Mouse (Mus musculus): Measurements from ENCODE around the gene Dner. TPM values are rescaled to one million over a fixed set of nuclear protein-coding genes. Genes with fewer than 3 reads are reported as not detected.

Dner gene
- polyA plus RNA-seq, 1 experiment from 2014 or later: 301 TPM

DNA sequence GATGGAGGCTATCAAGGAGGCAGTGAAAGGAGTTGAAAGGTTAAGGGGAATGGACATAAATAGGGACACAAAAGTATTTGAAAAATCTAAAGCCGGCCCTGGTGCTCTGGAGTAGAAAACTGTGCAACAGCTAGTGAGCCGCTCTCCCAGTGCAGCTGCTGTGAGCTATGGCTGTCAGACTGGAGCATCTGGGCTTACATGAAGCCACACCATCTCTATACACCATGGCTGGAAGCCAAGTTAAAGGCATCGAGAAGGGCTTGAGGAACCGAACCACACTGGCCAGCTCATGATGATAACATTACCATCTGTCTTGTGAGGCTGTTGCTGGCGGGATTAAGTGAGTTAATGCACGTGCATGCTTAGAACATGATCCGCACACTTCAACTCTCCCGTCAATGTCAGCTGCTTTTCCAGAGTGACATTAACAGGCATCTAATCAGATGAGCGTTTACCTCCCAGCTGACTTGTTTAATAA lies 278.2 kb downstream of the Dner start:
- Histone ChIP-seq H3K4me3 (ENCODE audit: low read depth, low read length) (no peak overlapping the region), H3K4me2 (ENCODE audit: low read length) (no peak overlapping the region), H3K27ac (ENCODE audit: low read length) (no peak overlapping the region), H3K9me3 (replicated peaks; ENCODE audit: control insufficient read depth, low read length, poor library complexity, severe bottlenecking) (no peaks in the 10 kb centered on the region; the same call in 1 of the 2 replicates), H3K27me3 (ENCODE audit: control insufficient read depth, insufficient read depth, low read depth, low read length) (no peaks in the 10 kb centered on the region), H3K36me3 (ENCODE audit: control insufficient read depth, insufficient read depth, low read length) (peaks cover 8% of the 10 kb centered on the region; the same call in 1 of the 2 replicates), H3K4me1 (ENCODE audit: control insufficient read depth, insufficient read depth, low read length) (peaks cover 5% of the 10 kb centered on the region; the same call in 1 of the 2 replicates), H3K9ac (ENCODE audit: low read depth, low read length) (no peak overlapping the region)
- WGBS: 45% methylated on average over 9 of the region's 9 CpGs
- ATAC-seq: 0 out of 2 replicates have a peak, but pooled peaks have one; percentile 33

GRCm38 (mm10) chr1:84417276-84417675 lies 278.7 kb downstream of the Dner start:
- Histone ChIP-seq H3K9me3 (replicated peaks; ENCODE audit: control insufficient read depth, low read length, poor library complexity, severe bottlenecking) (no peaks in the 10 kb centered on the region; the same call in 1 of the 2 replicates), H3K27me3 (ENCODE audit: control insufficient read depth, insufficient read depth, low read depth, low read length) (no peaks in the 10 kb centered on the region), H3K4me3 (ENCODE audit: low read depth, low read length) (no peak overlapping the region), H3K36me3 (ENCODE audit: control insufficient read depth, insufficient read depth, low read length) (peaks cover 8% of the 10 kb centered on the region; the same call in 1 of the 2 replicates), H3K4me1 (ENCODE audit: control insufficient read depth, insufficient read depth, low read length) (peaks cover 5% of the 10 kb centered on the region; the same call in 1 of the 2 replicates), H3K9ac (ENCODE audit: low read depth, low read length) (no peak overlapping the region), H3K4me2 (ENCODE audit: low read length) (no peak overlapping the region), H3K27ac (ENCODE audit: low read length) (no peak overlapping the region)
- no peak for ATAC-seq
- 27% methylated on average over 6 of the region's 6 CpGs for WGBS

GRCm38 (mm10) chr1:84414464-84414863 lies 281.6 kb downstream of the Dner start:
- Histone ChIP-seq H3K9ac (ENCODE audit: low read depth, low read length) (no peak overlapping the region), H3K4me3 (ENCODE audit: low read depth, low read length) (no peak overlapping the region), H3K36me3 (ENCODE audit: control insufficient read depth, insufficient read depth, low read length) (peaks cover 8% of the 10 kb centered on the region; the same call in 1 of the 2 replicates), H3K9me3 (replicated peaks; ENCODE audit: control insufficient read depth, low read length, poor library complexity, severe bottlenecking) (no peaks in the 10 kb centered on the region; the same call in 1 of the 2 replicates), H3K4me1 (ENCODE audit: control insufficient read depth, insufficient read depth, low read length) (peaks cover 5% of the 10 kb centered on the region; the same call in 1 of the 2 replicates), H3K27me3 (ENCODE audit: control insufficient read depth, insufficient read depth, low read depth, low read length) (no peaks in the 10 kb centered on the region), H3K4me2 (ENCODE audit: low read length) (no peak overlapping the region), H3K27ac (ENCODE audit: low read length) (no peak overlapping the region)
- 94% methylated on average over 3 of the region's 3 CpGs for WGBS
- no peak for ATAC-seq

- peaks cover 11% of the 10 kb centered on the region; the same call in 1 of the 2 replicates for H3K36me3 ChIP-seq (ENCODE audit: control insufficient read depth, insufficient read depth, low read length)
- no peak for ATAC-seq
- WGBS: 85% methylated on average over 2 of the region's 2 CpGs
- H3K9ac ChIP-seq (ENCODE audit: low read depth, low read length): no peak overlapping the region
- no peaks in the 10 kb centered on the region for H3K27me3 ChIP-seq (ENCODE audit: control insufficient read depth, insufficient read depth, low read depth, low read length)
- no peak overlapping the region for H3K4me2 ChIP-seq (ENCODE audit: low read length)
- no peak overlapping the region for H3K4me3 ChIP-seq (ENCODE audit: low read depth, low read length)
- no peaks in the 10 kb centered on the region; the same call in 1 of the 2 replicates for H3K9me3 ChIP-seq (replicated peaks; ENCODE audit: control insufficient read depth, low read length, poor library complexity, severe bottlenecking)
- no peak overlapping the region for H3K27ac ChIP-seq (ENCODE audit: low read length)
- no peaks in the 10 kb centered on the region for H3K4me1 ChIP-seq (ENCODE audit: control insufficient read depth, insufficient read depth, low read length)
These were observed 286.5 kb downstream of the Dner start for GRCm38 (mm10) chr1:84409514-84409913.

DNA sequence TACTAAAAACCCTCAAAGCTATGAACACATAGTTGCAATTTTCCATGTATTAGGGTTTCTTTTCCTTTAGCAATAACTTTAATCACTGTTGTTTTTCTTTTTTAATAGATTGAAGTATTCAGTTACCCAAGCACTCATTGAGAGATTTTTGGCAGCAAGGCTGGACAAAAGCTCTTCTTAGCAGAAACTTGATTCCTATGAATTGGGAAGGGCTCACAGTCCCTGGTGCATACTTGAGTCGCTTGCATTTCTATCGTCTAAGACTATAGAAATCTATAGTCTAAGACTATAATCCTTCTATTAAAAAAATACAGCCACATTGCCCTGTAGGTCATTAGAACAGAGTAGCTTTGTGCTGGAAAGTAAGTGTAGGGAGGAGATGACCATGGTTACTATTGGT lies 287.1 kb downstream of the Dner start:
- Histone ChIP-seq H3K4me1 (ENCODE audit: control insufficient read depth, insufficient read depth, low read length) (no peaks in the 10 kb centered on the region), H3K27ac (ENCODE audit: low read length) (no peak overlapping the region), H3K9ac (ENCODE audit: low read depth, low read length) (no peak overlapping the region), H3K9me3 (replicated peaks; ENCODE audit: control insufficient read depth, low read length, poor library complexity, severe bottlenecking) (no peaks in the 10 kb centered on the region; the same call in 1 of the 2 replicates), H3K4me2 (ENCODE audit: low read length) (no peak overlapping the region), H3K27me3 (ENCODE audit: control insufficient read depth, insufficient read depth, low read depth, low read length) (no peaks in the 10 kb centered on the region), H3K36me3 (ENCODE audit: control insufficient read depth, insufficient read depth, low read length) (peaks cover 11% of the 10 kb centered on the region; the same call in 1 of the 2 replicates), H3K4me3 (ENCODE audit: low read depth, low read length) (no peak overlapping the region)
- 68% methylated on average over 2 of the region's 2 CpGs for WGBS
- ATAC-seq: no peak

DNA sequence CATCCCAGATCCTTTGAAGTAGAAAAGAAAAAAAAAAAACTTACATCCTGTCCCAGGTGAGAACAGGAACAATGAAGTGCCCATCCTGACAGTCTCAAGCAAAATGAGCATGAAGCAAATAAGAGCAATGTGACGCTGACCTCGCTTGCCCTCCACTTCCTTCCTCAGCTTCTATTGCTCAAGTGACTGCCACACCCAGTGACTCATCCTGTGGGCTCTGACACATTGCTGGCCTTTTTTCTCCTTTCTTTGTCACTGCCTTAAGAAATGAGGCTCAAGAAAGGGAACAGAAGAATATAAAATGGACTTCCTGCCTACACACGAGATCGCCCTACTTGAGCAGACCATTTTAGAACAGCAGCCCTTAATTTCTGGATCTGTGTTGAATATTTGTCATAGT lies 289.1 kb downstream of the Dner start:
- Histone ChIP-seq H3K27me3 (ENCODE audit: control insufficient read depth, insufficient read depth, low read depth, low read length) (no peaks in the 10 kb centered on the region), H3K27ac (ENCODE audit: low read length) (no peak overlapping the region), H3K9me3 (replicated peaks; ENCODE audit: control insufficient read depth, low read length, poor library complexity, severe bottlenecking) (no peaks in the 10 kb centered on the region), H3K9ac (ENCODE audit: low read depth, low read length) (no peak overlapping the region), H3K4me1 (ENCODE audit: control insufficient read depth, insufficient read depth, low read length) (no peaks in the 10 kb centered on the region), H3K4me2 (ENCODE audit: low read length) (no peak overlapping the region), H3K36me3 (ENCODE audit: control insufficient read depth, insufficient read depth, low read length) (0 out of 2 replicates have a peak, but pooled peaks cover 3% of the 10 kb centered on the region), H3K4me3 (ENCODE audit: low read depth, low read length) (no peak overlapping the region)
- 83% methylated on average over 4 of the region's 4 CpGs for WGBS
- no peak for ATAC-seq

GRCm38 (mm10) chr1:84405551-84406290 lies 290.3 kb downstream of the Dner start:
- Histone ChIP-seq H3K27ac (ENCODE audit: low read length) (no peak overlapping the region), H3K4me3 (ENCODE audit: low read depth, low read length) (no peak overlapping the region), H3K27me3 (ENCODE audit: control insufficient read depth, insufficient read depth, low read depth, low read length) (no peaks in the 10 kb centered on the region), H3K9ac (ENCODE audit: low read depth, low read length) (no peak overlapping the region), H3K4me2 (ENCODE audit: low read length) (no peak overlapping the region), H3K36me3 (ENCODE audit: control insufficient read depth, insufficient read depth, low read length) (0 out of 2 replicates have a peak, but pooled peaks cover 3% of the 10 kb centered on the region), H3K4me1 (ENCODE audit: control insufficient read depth, insufficient read depth, low read length) (no peaks in the 10 kb centered on the region), H3K9me3 (replicated peaks; ENCODE audit: control insufficient read depth, low read length, poor library complexity, severe bottlenecking) (no peaks in the 10 kb centered on the region)
- 80% methylated on average over 5 of the region's 5 CpGs for WGBS
- ATAC-seq: peak; percentile 33

DNA sequence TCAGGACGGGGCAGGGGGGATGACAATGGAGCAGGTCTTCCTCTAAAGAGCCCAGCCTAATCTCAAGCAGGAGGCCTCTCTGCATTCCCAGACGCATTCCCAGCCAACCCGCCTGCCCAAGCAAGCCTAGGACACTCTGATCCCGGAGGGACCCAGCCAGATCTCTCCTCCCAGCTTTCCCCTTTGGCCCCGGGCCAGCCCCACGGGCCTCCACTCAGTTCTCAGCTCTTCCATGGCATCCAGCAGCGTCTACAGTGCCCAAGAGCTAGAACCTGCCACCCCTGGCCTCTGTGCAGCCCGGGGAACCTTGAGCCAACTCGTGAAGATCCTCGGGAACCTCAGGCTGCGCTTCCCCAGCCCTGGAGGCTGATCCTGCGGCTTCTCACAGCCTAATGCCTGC lies 291.1 kb downstream of the Dner start:
- 0 out of 2 replicates have a peak, but pooled peaks cover 3% of the 10 kb centered on the region for H3K36me3 ChIP-seq (ENCODE audit: control insufficient read depth, insufficient read depth, low read length)
- no peak overlapping the region for H3K4me3 ChIP-seq (ENCODE audit: low read depth, low read length)
- WGBS: 47% methylated on average over 12 of the region's 12 CpGs
- H3K9ac ChIP-seq (ENCODE audit: low read depth, low read length): no peak overlapping the region
- ATAC-seq: 0 out of 2 replicates have a peak, but pooled peaks have one; percentile 12
- no peaks in the 10 kb centered on the region for H3K9me3 ChIP-seq (replicated peaks; ENCODE audit: control insufficient read depth, low read length, poor library complexity, severe bottlenecking)
- H3K27me3 ChIP-seq (ENCODE audit: control insufficient read depth, insufficient read depth, low read depth, low read length): no peaks in the 10 kb centered on the region
- H3K27ac ChIP-seq (ENCODE audit: low read length): 0 out of 2 replicates have a peak overlapping the region, but pooled peaks have one; percentile 17
- no peaks in the 10 kb centered on the region for H3K4me1 ChIP-seq (ENCODE audit: control insufficient read depth, insufficient read depth, low read length)
- no peak overlapping the region for H3K4me2 ChIP-seq (ENCODE audit: low read length)

- no peak overlapping the region for H3K9ac ChIP-seq (ENCODE audit: low read depth, low read length)
- ATAC-seq: no peak
- H3K4me2 ChIP-seq (ENCODE audit: low read length): no peak overlapping the region
- WGBS: 56% methylated on average over 1 of the region's 1 CpGs
- H3K9me3 ChIP-seq (replicated peaks; ENCODE audit: control insufficient read depth, low read length, poor library complexity, severe bottlenecking): no peaks in the 10 kb centered on the region
- 0 out of 2 replicates have a peak, but pooled peaks cover 3% of the 10 kb centered on the region for H3K36me3 ChIP-seq (ENCODE audit: control insufficient read depth, insufficient read depth, low read length)
- no peak overlapping the region for H3K4me3 ChIP-seq (ENCODE audit: low read depth, low read length)
- no peaks in the 10 kb centered on the region for H3K4me1 ChIP-seq (ENCODE audit: control insufficient read depth, insufficient read depth, low read length)
- no peaks in the 10 kb centered on the region for H3K27me3 ChIP-seq (ENCODE audit: control insufficient read depth, insufficient read depth, low read depth, low read length)
- no peak overlapping the region for H3K27ac ChIP-seq (ENCODE audit: low read length)
These were observed 293.9 kb downstream of the Dner start for GRCm38 (mm10) chr1:84402154-84402553.

Measured in midbrain, embryonic 16.5 days (tissue).